Mouse (Mus musculus) heart, postnatal 0 days (tissue): ENCODE data around the gene Heg1. TPM values are rescaled to one million over a fixed set of nuclear protein-coding genes. Genes with fewer than 3 reads are reported as not detected.

Experiments used
- ATAC-seq: fragments of 200-750 bp; cut with Nextera tagmentation; 2 replicates; pipeline ENCODE4 v1.8.0; 2017; ENCODE audit warnings: low read depth, moderate number of reproducible peaks, moderate library complexity; ENCODE audit not compliant: insufficient read depth
- DNase-seq: peaks from one replicate; pipeline ENCODE4 v3.0.0-alpha.2; 2016; ENCODE audit warnings: low spot score
- H3K27ac ChIP-seq: fragments of 300-500 bp; sonication (generic); 2 replicates; pipeline ENCODE4 v1.5.1; 2014; ENCODE audit warnings: low read depth, mild to moderate bottlenecking
- H3K27me3 ChIP-seq: fragments of 300-500 bp; sonication (generic); 2 replicates; pipeline ENCODE4 v1.6.1; 2014; ENCODE audit warnings: low read length, mixed read lengths; ENCODE audit not compliant: control insufficient read depth, insufficient read depth
- H3K36me3 ChIP-seq: fragments of 300-500 bp; sonication (generic); replicated peaks from 2 replicates; pipeline ENCODE4 v1.6.1; 2014; ENCODE audit warnings: low read length, mixed read lengths; ENCODE audit not compliant: control insufficient read depth, insufficient read depth
- H3K4me1 ChIP-seq: fragments of 300-500 bp; sonication (generic); 2 replicates; pipeline ENCODE4 v1.6.1; 2014; ENCODE audit warnings: antibody characterized with exemption; ENCODE audit not compliant: control insufficient read depth, insufficient read depth
- H3K4me2 ChIP-seq: fragments of 300-500 bp; sonication (generic); 2 replicates; pipeline ENCODE4 v1.6.1; 2014; ENCODE audit warnings: low read depth, mild to moderate bottlenecking, low read length, moderate library complexity
- H3K4me3 ChIP-seq: fragments of 300-500 bp; sonication (generic); 2 replicates; pipeline ENCODE4 v1.5.1; 2014; ENCODE audit warnings: low read depth, low read length
- H3K9ac ChIP-seq: fragments of 300-500 bp; sonication (generic); replicated peaks from 2 replicates; pipeline ENCODE4 v1.6.1; 2014; ENCODE audit warnings: low read depth, low read length, mixed read lengths
- H3K9me3 ChIP-seq: fragments of 300-500 bp; sonication (generic); replicated peaks from 2 replicates; pipeline ENCODE4 v1.6.1; 2016; ENCODE audit warnings: low read length; ENCODE audit not compliant: control insufficient read depth
- CTCF ChIP-seq: IDR thresholded peaks from 2 replicates; pipeline ENCODE4 v1.5.1; 2016; ENCODE audit warnings: antibody characterized with exemption, control low read depth, low read depth
- EP300 ChIP-seq: IDR thresholded peaks from 2 replicates; pipeline ENCODE4 v1.6.1; 2016; ENCODE audit warnings: antibody characterized with exemption, low read depth
- WGBS: fragments of 180-500 bp; shearing (Covaris S2); extraction: QIAGEN DNeasy Blood & Tissue Kit; methylation state at CpG from one replicate; pipeline ENCODE4 v1.1.7; 2014; 5-methylcytosine and 5-hydroxymethylcytosine counted together
- polyA plus RNA-seq: library from polyadenylated mRNA; unstranded; fragments of >200 nt; fragmentation: Nextera tagmentation; extraction: Ambion mirVana; gene quantifications from 2 replicates; pipeline ENCODE4 v1.2.1, GENCODE M21; 2015
- total RNA-seq: library from RNA; depleted of rRNA; stranded (reverse); fragments of >200 nt; gene quantifications from 2 replicates; pipeline ENCODE4 v1.2.3, GENCODE M21; 2014; ENCODE audit warnings: low replicate concordance

Gene Heg1
- total and polyA plus RNA-seq, 2 experiments from 2014 or later, result 28.7 to 93.7 TPM

GRCm38 (mm10) chr16:33677313-33677690 lies 6.9 kb upstream of the Heg1 start:
- no peaks in the 10 kb centered on the region for H3K9me3 ChIP-seq
- DNase-seq (no peak), ATAC-seq (no peak)
- H3K27ac ChIP-seq, result peak overlapping the region; percentile 87
- H3K4me1 ChIP-seq, result peaks cover 23% of the 10 kb centered on the region
- no peaks in the 10 kb centered on the region for H3K36me3 ChIP-seq
- H3K27me3 ChIP-seq, result no peaks in the 10 kb centered on the region
- no peak for TF ChIP-seq CTCF
- H3K4me2 ChIP-seq, result no peak overlapping the region
- no peak overlapping the region for H3K9ac ChIP-seq
- WGBS, result 75% methylated on average over 7 of the region's 7 CpGs
- H3K4me3 ChIP-seq, result no peak overlapping the region

- H3K27ac ChIP-seq, result peak overlapping the region; percentile 87
- H3K4me3 ChIP-seq, result no peak overlapping the region
- 68% methylated on average over 5 of the region's 5 CpGs for WGBS
- H3K36me3 ChIP-seq, result no peaks in the 10 kb centered on the region
- no peaks in the 10 kb centered on the region for H3K9me3 ChIP-seq
- no peak for ATAC-seq
- H3K4me2 ChIP-seq, result no peak overlapping the region
- no peaks in the 10 kb centered on the region for H3K27me3 ChIP-seq
- H3K9ac ChIP-seq, result no peak overlapping the region
- TF ChIP-seq CTCF, result no peak
- no peak for TF ChIP-seq EP300
- no peak for DNase-seq
- peaks cover 23% of the 10 kb centered on the region for H3K4me1 ChIP-seq
Measured at GRCm38 (mm10) chr16:33677901-33678300, 6.3 kb upstream of the Heg1 start.

GRCm38 (mm10) chr16:33680271-33680670 lies 3.9 kb upstream of the Heg1 start:
- ATAC-seq, result no peak
- 72% methylated on average over 7 of the region's 7 CpGs for WGBS
- Histone ChIP-seq H3K9me3 (no peaks in the 10 kb centered on the region), H3K36me3 (no peaks in the 10 kb centered on the region), H3K4me1 (peaks cover 20% of the 10 kb centered on the region), H3K4me3 (no peak overlapping the region), H3K4me2 (no peak overlapping the region), H3K9ac (no peak overlapping the region), H3K27ac (peak overlapping the region; percentile 72), H3K27me3 (no peaks in the 10 kb centered on the region)
- TF ChIP-seq EP300, result no peak
- no peak for TF ChIP-seq CTCF
- no peak for DNase-seq

GRCm38 (mm10) chr16:33680816-33681215 lies 3.4 kb upstream of the Heg1 start:
- Histone ChIP-seq H3K27me3 (no peaks in the 10 kb centered on the region), H3K4me1 (peaks cover 18% of the 10 kb centered on the region), H3K27ac (peak overlapping the region; percentile 72), H3K9ac (no peak overlapping the region), H3K9me3 (no peaks in the 10 kb centered on the region), H3K36me3 (no peaks in the 10 kb centered on the region), H3K4me3 (no peak overlapping the region), H3K4me2 (no peak overlapping the region)
- no peak for DNase-seq
- 43% methylated on average over 10 of the region's 10 CpGs for WGBS
- TF ChIP-seq EP300 (peak; percentile 51; the same call in 1 of the 2 replicates), CTCF (no peak)
- no peak for ATAC-seq

GRCm38 (mm10) chr16:33681661-33682060 lies 2.5 kb upstream of the Heg1 start:
- Histone ChIP-seq H3K27ac (peak overlapping the region; percentile 72), H3K36me3 (no peaks in the 10 kb centered on the region), H3K27me3 (no peaks in the 10 kb centered on the region), H3K9me3 (no peaks in the 10 kb centered on the region), H3K4me2 (no peak overlapping the region), H3K4me1 (peaks cover 22% of the 10 kb centered on the region), H3K4me3 (no peak overlapping the region), H3K9ac (no peak overlapping the region)
- no peak for DNase-seq
- TF ChIP-seq EP300, result no peak
- TF ChIP-seq CTCF, result no peak
- no peak for ATAC-seq

- ATAC-seq (no peak), DNase-seq (no peak)
- no peaks in the 10 kb centered on the region for H3K27me3 ChIP-seq
- peaks cover 22% of the 10 kb centered on the region for H3K4me1 ChIP-seq
- H3K27ac ChIP-seq, result no peak overlapping the region
- TF ChIP-seq CTCF (no peak), EP300 (no peak)
- H3K4me2 ChIP-seq, result no peak overlapping the region
- WGBS, result 77% methylated on average over 3 of the region's 3 CpGs
- H3K4me3 ChIP-seq, result no peak overlapping the region
- H3K9me3 ChIP-seq, result no peaks in the 10 kb centered on the region
- H3K36me3 ChIP-seq, result no peaks in the 10 kb centered on the region
- H3K9ac ChIP-seq, result no peak overlapping the region
Measured at GRCm38 (mm10) chr16:33682651-33683050, 1.5 kb upstream of the Heg1 start.
